Mouse (Mus musculus): ENCODE data around the gene Il2. TPM values are rescaled to one million over a fixed set of nuclear protein-coding genes. Genes with fewer than 3 reads are reported as not detected.

Gene Il2
- polyA plus RNA-seq, 1 experiment from 2014 or later = 0.46 TPM

- Histone ChIP-seq H3K4me3 (no peak overlapping the region), H3K4me1 (no peaks in the 10 kb centered on the region), H3K9me3 (no peaks in the 10 kb centered on the region), H3K36me3 (replicated peaks) (no peaks in the 10 kb centered on the region), H3K27me3 (replicated peaks) (no peaks in the 10 kb centered on the region), H3K4me2 (no peak overlapping the region), H3K9ac (no peak overlapping the region), H3K27ac (no peak overlapping the region)
- WGBS = 79% methylated on average over 2 of the region's 2 CpGs
- ATAC-seq (replicated peaks) = no peak
These were observed 16.1 kb upstream of the Il2 start for GRCm38 (mm10) chr3:37141827-37142226.

GRCm38 (mm10) chr3:37140168-37140906 is 14.6 kb upstream of the Il2 start:
- H3K4me1 ChIP-seq = no peaks in the 10 kb centered on the region
- 93% methylated on average over 6 of the region's 6 CpGs for WGBS

GRCm38 (mm10) chr3:37139192-37139591 is 13.4 kb upstream of the Il2 start:
- H3K36me3 ChIP-seq (replicated peaks) = no peaks in the 10 kb centered on the region
- ATAC-seq (replicated peaks) = no peak
- H3K27me3 ChIP-seq (replicated peaks) = no peaks in the 10 kb centered on the region
- no peak overlapping the region for H3K4me2 ChIP-seq
- WGBS = 77% methylated on average over 3 of the region's 3 CpGs
- no peaks in the 10 kb centered on the region for H3K4me1 ChIP-seq
- H3K27ac ChIP-seq = no peak overlapping the region
- H3K4me3 ChIP-seq = no peak overlapping the region
- no peaks in the 10 kb centered on the region for H3K9me3 ChIP-seq
- no peak overlapping the region for H3K9ac ChIP-seq

More at GRCm38 (mm10) chr3:37140168-37140906, 14.6 kb upstream of the Il2 start:
- Histone ChIP-seq H3K27me3 (replicated peaks) (no peaks in the 10 kb centered on the region), H3K36me3 (replicated peaks) (no peaks in the 10 kb centered on the region), H3K9me3 (no peaks in the 10 kb centered on the region), H3K4me3 (no peak overlapping the region), H3K4me2 (no peak overlapping the region), H3K27ac (no peak overlapping the region), H3K9ac (no peak overlapping the region)
- no peak for ATAC-seq (replicated peaks)

DNA sequence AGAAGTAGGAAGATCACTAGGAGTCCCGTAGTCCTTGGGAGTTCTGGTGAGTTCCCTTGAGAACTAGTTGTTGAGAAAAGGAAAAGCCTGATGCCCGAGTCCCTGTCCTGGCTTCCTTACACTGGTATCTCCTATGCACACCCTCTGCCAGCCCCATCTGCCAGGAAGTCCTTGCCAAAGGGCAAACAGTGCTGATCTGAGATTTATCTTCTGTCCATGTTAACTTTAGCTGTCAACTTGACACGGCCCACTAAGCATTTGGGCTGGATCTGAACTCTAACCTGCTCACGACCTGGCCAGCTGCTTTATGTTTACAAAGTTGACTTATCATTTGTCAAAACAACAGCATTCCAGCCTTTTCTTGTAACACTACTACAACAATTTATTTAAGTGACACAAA is 11.5 kb upstream of the Il2 start:
- no peak overlapping the region for H3K4me2 ChIP-seq
- H3K9ac ChIP-seq = no peak overlapping the region
- H3K36me3 ChIP-seq (replicated peaks) = no peaks in the 10 kb centered on the region
- no peaks in the 10 kb centered on the region for H3K27me3 ChIP-seq (replicated peaks)
- no peaks in the 10 kb centered on the region for H3K4me1 ChIP-seq
- ATAC-seq (replicated peaks) = no peak
- no peak overlapping the region for H3K4me3 ChIP-seq
- 87% methylated on average over 4 of the region's 4 CpGs for WGBS
- H3K27ac ChIP-seq = no peak overlapping the region
- H3K9me3 ChIP-seq = no peaks in the 10 kb centered on the region

DNA sequence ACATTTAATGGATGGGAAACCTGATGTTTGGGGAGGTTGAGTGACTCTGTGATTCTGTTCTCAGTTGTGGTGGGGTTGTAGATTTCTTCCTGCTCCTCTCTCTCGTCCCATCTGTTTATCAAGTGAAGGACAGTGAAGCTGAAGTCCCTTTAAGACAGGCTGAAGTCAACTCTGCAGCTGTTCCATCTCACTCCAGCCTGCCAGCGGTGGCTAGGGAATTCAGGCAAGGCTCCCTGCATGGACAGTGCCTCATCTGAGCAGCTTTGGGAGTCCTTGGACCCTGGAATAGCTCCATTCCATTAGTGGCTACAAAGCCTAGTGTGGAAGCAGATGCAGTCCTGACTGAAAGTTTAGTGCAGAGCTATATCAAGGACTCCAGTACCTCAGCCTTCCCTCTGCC is 3.3 kb upstream of the Il2 start:
- Histone ChIP-seq H3K36me3 (replicated peaks) (no peaks in the 10 kb centered on the region), H3K4me1 (no peaks in the 10 kb centered on the region), H3K4me2 (no peak overlapping the region), H3K4me3 (no peak overlapping the region), H3K9ac (no peak overlapping the region), H3K9me3 (no peaks in the 10 kb centered on the region), H3K27me3 (replicated peaks) (no peaks in the 10 kb centered on the region), H3K27ac (no peak overlapping the region)
- WGBS = 68% methylated on average over 2 of the region's 2 CpGs
- ATAC-seq (replicated peaks) = no peak

- Histone ChIP-seq H3K9me3 (no peaks in the 10 kb centered on the region), H3K4me2 (no peak overlapping the region), H3K36me3 (replicated peaks) (no peaks in the 10 kb centered on the region), H3K27me3 (replicated peaks) (no peaks in the 10 kb centered on the region), H3K27ac (no peak overlapping the region), H3K4me1 (no peaks in the 10 kb centered on the region), H3K4me3 (no peak overlapping the region), H3K9ac (no peak overlapping the region)
- no peak for ATAC-seq (replicated peaks)
- WGBS = 60% methylated on average over 4 of the region's 4 CpGs
These were observed 2.5 kb upstream of the Il2 start for GRCm38 (mm10) chr3:37128269-37128668.

GRCm38 (mm10) chr3:37126162-37126561 is 403 bp upstream of the Il2 start:
- H3K4me1 ChIP-seq = no peaks in the 10 kb centered on the region
- H3K4me2 ChIP-seq = no peak overlapping the region
- no peak for ATAC-seq (replicated peaks)
- no peak overlapping the region for H3K4me3 ChIP-seq
- H3K9ac ChIP-seq = no peak overlapping the region
- WGBS = 92% methylated on average over 4 of the region's 4 CpGs
- no peaks in the 10 kb centered on the region for H3K27me3 ChIP-seq (replicated peaks)
- H3K27ac ChIP-seq = no peak overlapping the region
- no peaks in the 10 kb centered on the region for H3K36me3 ChIP-seq (replicated peaks)
- no peaks in the 10 kb centered on the region for H3K9me3 ChIP-seq

DNA sequence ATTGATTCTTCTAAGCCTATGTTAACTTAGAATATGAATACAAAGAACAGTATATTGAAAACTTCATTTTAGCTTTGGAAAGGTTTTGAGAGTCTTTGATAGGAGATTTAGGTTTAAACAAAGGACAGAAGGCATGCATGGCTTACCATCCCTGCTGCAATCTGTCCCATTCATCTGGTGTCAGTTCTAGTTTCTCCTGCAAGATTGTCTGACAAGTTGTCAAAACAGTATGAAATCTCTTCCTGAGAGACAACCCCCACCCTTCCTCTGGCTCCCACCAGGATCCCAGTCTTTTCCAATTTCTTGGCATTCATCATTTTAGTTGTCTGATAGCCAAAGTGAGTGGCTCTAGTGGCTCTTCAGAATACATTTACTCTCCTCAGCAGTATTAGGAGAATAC is 35.0 kb downstream of the Il2 start:
- no peak for ATAC-seq (replicated peaks)
- H3K4me2 ChIP-seq = no peak overlapping the region

DNA sequence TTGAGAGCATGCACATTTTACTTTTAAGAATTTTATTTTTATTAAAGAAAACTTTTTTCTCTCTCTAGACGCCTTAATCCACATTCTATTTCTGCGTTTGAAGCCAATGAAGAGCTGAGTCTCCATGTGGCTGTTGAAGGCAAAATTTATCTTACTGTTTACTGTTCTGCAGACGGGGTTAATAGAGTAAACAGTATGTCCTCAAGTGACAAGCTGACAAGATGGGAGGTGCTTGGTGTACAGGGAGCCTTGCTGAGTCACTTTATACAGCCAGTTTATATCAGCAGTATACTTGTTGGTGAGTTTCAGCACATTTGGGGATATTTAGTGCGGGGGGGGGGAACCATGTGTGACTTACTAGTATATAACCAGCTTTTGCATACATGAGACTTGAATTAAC is 40.9 kb downstream of the Il2 start:
- Histone ChIP-seq H3K27me3 (replicated peaks) (no peaks in the 10 kb centered on the region), H3K9ac (no peak overlapping the region), H3K27ac (no peak overlapping the region), H3K4me3 (no peak overlapping the region), H3K4me1 (no peaks in the 10 kb centered on the region), H3K9me3 (no peaks in the 10 kb centered on the region), H3K4me2 (no peak overlapping the region), H3K36me3 (replicated peaks) (no peaks in the 10 kb centered on the region)
- 84% methylated on average over 4 of the region's 4 CpGs for WGBS
- ATAC-seq (replicated peaks) = no peak

More for the DNA sequence above, 35.0 kb downstream of the Il2 start:
- H3K9ac ChIP-seq = no peak overlapping the region
- H3K4me3 ChIP-seq = no peak overlapping the region
- H3K4me1 ChIP-seq = no peaks in the 10 kb centered on the region
- H3K36me3 ChIP-seq (replicated peaks) = no peaks in the 10 kb centered on the region
- no peaks in the 10 kb centered on the region for H3K9me3 ChIP-seq
- H3K27me3 ChIP-seq (replicated peaks) = no peaks in the 10 kb centered on the region
- no peak overlapping the region for H3K27ac ChIP-seq

- H3K4me1 ChIP-seq = no peaks in the 10 kb centered on the region
- H3K9ac ChIP-seq = no peak overlapping the region
- no peak for ATAC-seq (replicated peaks)
- H3K27ac ChIP-seq = no peak overlapping the region
- H3K36me3 ChIP-seq (replicated peaks) = no peaks in the 10 kb centered on the region
- H3K4me2 ChIP-seq = no peak overlapping the region
- H3K27me3 ChIP-seq (replicated peaks) = no peaks in the 10 kb centered on the region
- H3K9me3 ChIP-seq = no peaks in the 10 kb centered on the region
- H3K4me3 ChIP-seq = no peak overlapping the region
These were observed 52.5 kb downstream of the Il2 start for GRCm38 (mm10) chr3:37073211-37073610.

Other genes starting within 250 kb of the Il2 start
- 0.09 and 0.25 TPM in 2 replicates for gene Adad1, start 62.4 kb downstream of the Il2 start, polyA plus RNA-seq (2015; fragmentation: Nextera tagmentation; extraction: Ambion mirVana)
- gene Il21, start 106.7 kb upstream of the Il2 start, polyA plus RNA-seq (2015; fragmentation: Nextera tagmentation; extraction: Ambion mirVana) = not detected in 2 replicates
- gene Bbs12, start 186.6 kb upstream of the Il2 start, polyA plus RNA-seq (2015; fragmentation: Nextera tagmentation; extraction: Ambion mirVana) = 4.9 and 5.0 TPM in 2 replicates
- 2.1 and 2.8 TPM in 2 replicates for gene Cetn4, start 186.7 kb upstream of the Il2 start, polyA plus RNA-seq (2015; fragmentation: Nextera tagmentation; extraction: Ambion mirVana)
- gene Fgf2, start 222.4 kb upstream of the Il2 start, polyA plus RNA-seq (2015; fragmentation: Nextera tagmentation; extraction: Ambion mirVana) = 0.34 and 0.51 TPM in 2 replicates